8 mouse cellular contexts compared by ENCODE assay signal in the genomic region with DNA sequence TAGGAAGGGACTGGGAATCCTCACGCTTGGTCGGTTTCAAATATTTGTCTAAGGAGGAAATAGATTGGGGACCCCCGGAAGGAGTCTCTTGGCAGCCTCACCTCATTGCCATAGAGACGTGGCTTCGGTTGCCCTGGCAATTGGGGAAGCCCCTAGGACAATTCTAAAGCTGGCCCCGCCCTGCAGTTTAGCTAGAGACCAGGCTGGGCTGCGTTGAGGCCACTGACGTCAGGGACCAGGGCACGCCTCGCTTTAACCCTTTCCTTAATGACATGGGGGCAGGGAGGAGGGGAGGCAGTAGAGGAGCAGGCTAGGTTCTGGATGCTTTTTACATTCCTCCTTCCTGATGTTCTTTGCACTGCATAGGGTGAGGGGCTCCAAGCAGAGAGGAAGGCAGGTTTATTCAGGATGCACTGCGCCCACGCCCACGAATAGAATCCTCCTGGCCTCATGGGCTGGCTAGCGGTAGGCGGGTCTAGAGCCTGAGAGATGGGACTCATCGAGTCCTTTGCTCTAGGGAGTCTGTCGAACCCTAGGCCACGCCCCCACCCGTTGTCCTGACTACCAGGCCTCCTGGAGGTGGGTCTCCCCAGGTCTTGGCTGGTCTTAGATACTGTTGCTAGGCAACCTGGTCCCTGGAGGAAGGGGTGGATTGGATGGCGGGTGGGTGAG. TPM values are rescaled to one million over a fixed set of nuclear protein-coding genes. Genes with fewer than 3 reads are reported as not detected.
DNase-seq lines count a peak whose midpoint lies in the region; ATAC-seq and TF ChIP-seq lines count a peak whose summit lies in the region.

No protein-coding gene starts in this region.

- CTCF ChIA-PET in Patski (lab: Charles Lee) = no interaction called here

- in situ Hi-C loops in Patski (cut with MboI; ENCODE audit: low pct_unique_long_range_greater_than_20kb) = no loop called here

- TF ChIP-seq CTCF in Patski (IDR thresholded peaks at IDR 0.05) = no peak
- TF ChIP-seq CTCF in left cerebral cortex, adult 2 months (IDR thresholded peaks at IDR 0.05) = no peak

- peak; percentile 85 for DNase-seq in Patski (ENCODE audit: low read depth, low spot score)
- peak; percentile 76 for DNase-seq in cerebellum, adult 9-10 months
- DNase-seq in frontal cortex, adult 2 months (ENCODE audit: extremely low spot score in 1 of 2, low spot score in 1 of 2) = peak; percentile 88 to 90
- peak; percentile 79 to 86 for DNase-seq in left cerebral cortex, adult 2 months (ENCODE audit: extremely low spot score in 1 of 2, low spot score in 2 of 2)
- peak; percentile 89 for DNase-seq in right cerebral cortex, postnatal 14 days
- DNase-seq in c-Kit-positive CD71-positive TER-119-positive erythroid progenitor cells, embryonic 14.5 days (ENCODE audit: low spot score) = no peak

- POLR2A ChIA-PET in Patski (lab: Charles Lee) = no interaction called here

- intact Hi-C loops in left cerebral cortex, adult 2 months (cut with DNase I) = no loop called here

- H3K27ac ChIP-seq in left cerebral cortex, adult 2 months = peak overlapping the region; percentile 84

- H3K4me3 ChIP-seq in left cerebral cortex, adult 2 months = peak overlapping the region; percentile 37
- H3K4me3 ChIP-seq in megakaryocyte, embryonic 14.5 days (replicated peaks) = peak overlapping the region; percentile 76

- H3K27me3 ChIP-seq in Patski = no peaks in the 10 kb centered on the region
- H3K27me3 ChIP-seq in megakaryocyte, embryonic 14.5 days (replicated peaks) = no peaks in the 10 kb centered on the region

- peaks cover 37% of the 10 kb centered on the region for H3K36me3 ChIP-seq in megakaryocyte, embryonic 14.5 days (replicated peaks; ENCODE audit: low read length)

- peak; percentile 55 for ATAC-seq in Patski
- peak; percentile 69 to 80 for ATAC-seq in hematopoietic stem cell, adult 5-6 weeks (replicated peaks in 1 of 2; ENCODE audit: insufficient read depth in 1 of 2, low FRiP score in 2 of 2, low TSS enrichment in 1 of 2, low read depth in 1 of 2, poor library complexity in 2 of 2, severe bottlenecking in 2 of 2)

- H3K9me3 ChIP-seq in megakaryocyte, embryonic 14.5 days = no peaks in the 10 kb centered on the region

- peaks cover 43% of the 10 kb centered on the region for H3K4me1 ChIP-seq in megakaryocyte, embryonic 14.5 days

RNA-seq across cellular contexts. Expression of gene Dlg4, which starts 12.5 kb away (rescaled TPM):
- polyA plus RNA-seq in Patski (2021) = 48.1 TPM
- 697 and 762 TPM in 2 replicates for polyA plus RNA-seq in frontal cortex, adult 2 months (2012; rRNA removed)
- total RNA-seq in hematopoietic stem cell, adult 5-6 weeks (2017) = 9.3 and 10.0 TPM in 2 replicates
- 100 to 1,000 TPM; 818 to 875 TPM for total RNA-seq in left cerebral cortex, adult 2 months (2021)
- 16.1 and 22.0 TPM in 2 replicates for polyA plus RNA-seq in megakaryocyte, embryonic 14.5 days (2012; ENCODE audit: insufficient read depth, low replicate concordance)

RNA-seq across cellular contexts. Expression of gene Acadvl, which starts 14.1 kb away (rescaled TPM):
- 234 TPM for polyA plus RNA-seq in Patski (2021)
- polyA plus RNA-seq in frontal cortex, adult 2 months (2012; rRNA removed) = 69.8 and 74.0 TPM in 2 replicates
- 42.8 and 51.7 TPM in 2 replicates for total RNA-seq in hematopoietic stem cell, adult 5-6 weeks (2017)
- 10 to 100 TPM; 59.4 to 62.5 TPM for total RNA-seq in left cerebral cortex, adult 2 months (2021)
- polyA plus RNA-seq in megakaryocyte, embryonic 14.5 days (2012; ENCODE audit: insufficient read depth, low replicate concordance) = 12.7 and 34.2 TPM in 2 replicates

RNA-seq across cellular contexts. Expression of gene Asgr1, which starts 24.6 kb away (rescaled TPM):
- not detected for polyA plus RNA-seq in Patski (2021)
- polyA plus RNA-seq in frontal cortex, adult 2 months (2012; rRNA removed) = 2.4 and 3.6 TPM in 2 replicates
- total RNA-seq in hematopoietic stem cell, adult 5-6 weeks (2017) = 1.1 TPM in 1 of 2 replicates, not detected in the other
- 1 to 10 TPM; 1.8 to 2.1 TPM for total RNA-seq in left cerebral cortex, adult 2 months (2021)
- 0.36 TPM in 1 of 2 replicates, not detected in the other for polyA plus RNA-seq in megakaryocyte, embryonic 14.5 days (2012; ENCODE audit: insufficient read depth, low replicate concordance)

RNA-seq across cellular contexts. Expression of gene Dvl2, which starts 28.9 kb away (rescaled TPM):
- polyA plus RNA-seq in Patski (2021) = 41.6 TPM
- polyA plus RNA-seq in frontal cortex, adult 2 months (2012; rRNA removed) = 34.9 and 35.3 TPM in 2 replicates
- 22.6 and 35.9 TPM in 2 replicates for total RNA-seq in hematopoietic stem cell, adult 5-6 weeks (2017)
- 10 to 100 TPM; 32.6 to 32.9 TPM for total RNA-seq in left cerebral cortex, adult 2 months (2021)
- 28.6 and 64.4 TPM in 2 replicates for polyA plus RNA-seq in megakaryocyte, embryonic 14.5 days (2012; ENCODE audit: insufficient read depth, low replicate concordance)

RNA-seq across cellular contexts. Expression of gene Phf23, which starts 33.7 kb away (rescaled TPM):
- polyA plus RNA-seq in Patski (2021) = 76.1 TPM
- polyA plus RNA-seq in frontal cortex, adult 2 months (2012; rRNA removed) = 38.9 and 42.2 TPM in 2 replicates
- total RNA-seq in hematopoietic stem cell, adult 5-6 weeks (2017) = 44.2 and 45.3 TPM in 2 replicates
- 10 to 100 TPM; 44.3 to 48.9 TPM for total RNA-seq in left cerebral cortex, adult 2 months (2021)
- polyA plus RNA-seq in megakaryocyte, embryonic 14.5 days (2012; ENCODE audit: insufficient read depth, low replicate concordance) = 24.1 and 85.6 TPM in 2 replicates

Comparison
In these comparisons a context has a peak if more than half of its experiments do, and no peak if none do; other contexts are left out.
1. RNA of gene Dlg4, which starts 12.5 kb away (polyA plus RNA-seq): 697 to 762 TPM in frontal cortex, adult 2 months; 48.1 TPM in Patski (single experiment) and 16.1 to 22.0 TPM in megakaryocyte, embryonic 14.5 days; every median in the first group is over 10 times any median in the second.